Comparison of ENCODE assay signal across 7 mouse cellular contexts in genomic region chr2:120566886-120567797, GRCm38 (mm10). TPM values are rescaled to one million over a fixed set of nuclear protein-coding genes. Genes with fewer than 3 reads are reported as not detected.
DNase-seq lines count a peak whose midpoint lies in the region; ATAC-seq lines count a peak whose summit lies in the region.

TSS of gene Snap23 (plus strand) at chr2:120567671.

- no peaks in the 10 kb centered on the region for H3K27me3 ChIP-seq in embryonic facial prominence, embryonic 12.5 days
- H3K27me3 ChIP-seq in limb, embryonic 11.5 days (ENCODE audit: control insufficient read depth, insufficient read depth, low read length) = no peaks in the 10 kb centered on the region
- H3K27me3 ChIP-seq in midbrain, embryonic 14.5 days (ENCODE audit: control insufficient read depth, insufficient read depth, low read length) = no peaks in the 10 kb centered on the region

- peak; percentile 93 for ATAC-seq in embryonic facial prominence, embryonic 12.5 days (ENCODE audit: insufficient number of reproducible peaks, insufficient read depth, low FRiP score, low TSS enrichment)
- ATAC-seq in limb, embryonic 11.5 days (ENCODE audit: insufficient number of reproducible peaks, low FRiP score, low TSS enrichment, low read depth) = peak; percentile 90
- peak; percentile 87 for ATAC-seq in midbrain, embryonic 14.5 days (ENCODE audit: low FRiP score, low TSS enrichment)

- peak within 1 kb of the TSS; percentile 80 for H3K9ac ChIP-seq in embryonic facial prominence, embryonic 12.5 days
- peak within 1 kb of the TSS; percentile 74 for H3K9ac ChIP-seq in limb, embryonic 11.5 days (ENCODE audit: low read length)
- peak within 1 kb of the TSS; percentile 76 for H3K9ac ChIP-seq in midbrain, embryonic 14.5 days (replicated peaks; ENCODE audit: low read length)

- no peaks in the 10 kb centered on the region for H3K9me3 ChIP-seq in embryonic facial prominence, embryonic 12.5 days
- H3K9me3 ChIP-seq in limb, embryonic 11.5 days (ENCODE audit: control insufficient read depth, low read length) = no peaks in the 10 kb centered on the region
- no peaks in the 10 kb centered on the region for H3K9me3 ChIP-seq in midbrain, embryonic 14.5 days (ENCODE audit: control insufficient read depth, low read length)

- H3K4me1 ChIP-seq in embryonic facial prominence, embryonic 12.5 days = peaks cover 14% of the 10 kb centered on the region
- no peaks in the 10 kb centered on the region for H3K4me1 ChIP-seq in limb, embryonic 11.5 days (ENCODE audit: control insufficient read depth, insufficient read depth, low read length)
- H3K4me1 ChIP-seq in midbrain, embryonic 14.5 days (ENCODE audit: control insufficient read depth, insufficient read depth, low read length) = peaks cover 17% of the 10 kb centered on the region

- H3K36me3 ChIP-seq in embryonic facial prominence, embryonic 12.5 days = peaks cover 8% of the 10 kb centered on the region; the same call in 1 of the 2 replicates
- H3K36me3 ChIP-seq in limb, embryonic 11.5 days (ENCODE audit: control insufficient read depth, insufficient read depth, low read length) = no peaks in the 10 kb centered on the region
- no peaks in the 10 kb centered on the region for H3K36me3 ChIP-seq in midbrain, embryonic 14.5 days (ENCODE audit: control insufficient read depth, insufficient read depth, low read length)

- H3K27ac ChIP-seq in embryonic facial prominence, embryonic 12.5 days = peak within 1 kb of the TSS; percentile 86
- peak within 1 kb of the TSS; percentile 38; the same call in 1 of the 2 replicates for H3K27ac ChIP-seq in limb, embryonic 11.5 days (replicated peaks; ENCODE audit: low read depth, low read length)
- peak within 1 kb of the TSS; percentile 56; the same call in 1 of the 2 replicates for H3K27ac ChIP-seq in midbrain, embryonic 14.5 days (replicated peaks; ENCODE audit: low read depth, low read length)

- peak within 1 kb of the TSS; percentile 70 for H3K4me3 ChIP-seq in embryonic facial prominence, embryonic 12.5 days
- peak within 1 kb of the TSS; percentile 71 for H3K4me3 ChIP-seq in limb, embryonic 11.5 days (ENCODE audit: low read depth, low read length)
- H3K4me3 ChIP-seq in midbrain, embryonic 14.5 days (replicated peaks; ENCODE audit: low read depth, low read length) = peak within 1 kb of the TSS; percentile 76

- WGBS in embryonic facial prominence, embryonic 12.5 days = 1% methylated on average over 42 of the region's 42 CpGs
- WGBS in limb, embryonic 11.5 days = 2% methylated on average over 42 of the region's 42 CpGs
- 2% methylated on average over 42 of the region's 42 CpGs for WGBS in midbrain, embryonic 14.5 days

- DNase-seq in adrenal gland, postnatal 25 days = peak; percentile 93
- peak; percentile 100 for DNase-seq in heart, adult 11 months
- DNase-seq in kidney, adult 18-20 months = peak; percentile 97
- peak; percentile 96 for DNase-seq in limb, embryonic 11.5 days (ENCODE audit: low spot score)
- peak; percentile 97 for DNase-seq in midbrain, embryonic 14.5 days
- peak; percentile 85 to 89 for DNase-seq in spleen, adult 18-20 months

- peak within 1 kb of the TSS; percentile 64 for H3K4me2 ChIP-seq in embryonic facial prominence, embryonic 12.5 days (replicated peaks)
- peak within 1 kb of the TSS; percentile 68 for H3K4me2 ChIP-seq in limb, embryonic 11.5 days (ENCODE audit: low read depth, severe bottlenecking)
- peak within 1 kb of the TSS; percentile 61 for H3K4me2 ChIP-seq in midbrain, embryonic 14.5 days (ENCODE audit: low read length)

RNA-seq across cellular contexts. Expression of gene Snap23, which starts in this region (rescaled TPM):
- 66.7 and 71.7 TPM in 2 replicates for total RNA-seq in adrenal gland, postnatal 25 days (2021)
- 56.4 and 60.7 TPM in 2 replicates for polyA plus RNA-seq in embryonic facial prominence, embryonic 12.5 days (2016; fragmentation: Nextera tagmentation; extraction: Ambion mirVana)
- polyA plus RNA-seq in limb, embryonic 11.5 days (2014; fragmentation: Nextera tagmentation; extraction: Ambion mirVana) = 67.8 and 70.0 TPM in 2 replicates
- polyA plus RNA-seq in midbrain, embryonic 14.5 days (2014; fragmentation: Nextera tagmentation; extraction: Ambion mirVana) = 11.9 and 20.2 TPM in 2 replicates

Comparison
In these comparisons a context has a peak if more than half of its experiments do, and no peak if none do; other contexts are left out.
1. Peak in every context shown above with its lines: DNase-seq, ATAC-seq, H3K4me3 ChIP-seq and H3K27ac ChIP-seq.